Mouse (Mus musculus) stomach, postnatal 0 days (tissue): ENCODE measurements at regions not wholly inside any gene's neighbourhood (a gene's known extent, or its start where the extent isn't known, plus 50 kb on each side); places are given as distances from the start of the nearest gene placed in this dataset.
A peak's percentile ranks its signal among the peaks of the same experiment; 100 is the strongest.

ENCODE experiments used
- CTCF ChIP-seq: IDR thresholded peaks from 2 replicates; pipeline ENCODE4 v1.5.1; 2016; ENCODE audit warnings: antibody characterized with exemption, low read depth, mild to moderate bottlenecking, moderate library complexity
- EP300 ChIP-seq: optimal IDR thresholded peaks from 2 replicates; pipeline ENCODE3; 2016; ENCODE audit warnings: antibody characterized with exemption

DNA sequence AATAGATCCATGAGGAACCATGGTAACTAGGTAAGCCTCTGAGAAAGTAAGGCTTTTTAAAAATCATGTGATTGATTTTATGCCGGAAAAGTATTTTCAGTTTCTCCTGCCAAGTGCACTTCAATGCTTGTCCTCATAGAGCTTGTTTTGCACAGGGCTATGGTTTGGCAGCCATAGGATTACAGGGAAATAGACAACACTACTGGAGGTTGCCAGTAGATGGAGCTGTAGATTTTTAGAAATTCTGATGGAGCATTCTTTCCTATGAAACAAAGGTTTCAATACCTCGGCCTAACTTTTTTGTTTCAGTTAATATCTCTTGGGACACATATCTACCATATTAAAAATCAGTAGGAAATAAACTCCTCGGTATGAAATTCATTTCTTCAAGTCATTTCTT is 210.8 kb upstream of the Fermt1 start:
- peak; percentile 75 for TF ChIP-seq CTCF
- TF ChIP-seq EP300, result no peak
